ENCODE assay signal across 20 mouse cellular contexts in genomic region chr6:112848629-112849180, GRCm38 (mm10).
DNase-seq lines count a peak whose midpoint lies in the region; ATAC-seq lines count a peak whose summit lies in the region.
"Had no signal": no experiment of that assay in that cellular context is flagged by ENCODE, and none has a peak within 500 bp of the region (broad histone marks: within the 10 kb centered on the region; RNA-seq: fewer than 3 reads in every experiment).

No protein-coding gene starts in this region.

- no peak overlapping the region for H3K9ac ChIP-seq in embryonic facial prominence, embryonic 13.5 days
- no peak overlapping the region for H3K9ac ChIP-seq in midbrain, embryonic 12.5 days (replicated peaks)
- no peak overlapping the region for H3K9ac ChIP-seq in midbrain, embryonic 16.5 days (ENCODE audit: low read depth, low read length)
- no peak overlapping the region for H3K9ac ChIP-seq in intestine, embryonic 16.5 days (ENCODE audit: low read depth, low read length)
- H3K9ac ChIP-seq: heart, embryonic 13.5 days; hindbrain, embryonic 12.5 days; liver, embryonic 13.5 days had no signal

- no peak overlapping the region for H3K27ac ChIP-seq in embryonic facial prominence, embryonic 13.5 days
- no peak overlapping the region for H3K27ac ChIP-seq in embryonic facial prominence, embryonic 10.5 days (replicated peaks)
- 0 out of 2 replicates have a peak overlapping the region, but pooled peaks have one; percentile 3 for H3K27ac ChIP-seq in midbrain, embryonic 12.5 days (replicated peaks)
- H3K27ac ChIP-seq in midbrain, embryonic 16.5 days (ENCODE audit: low read length), result no peak overlapping the region
- no peak overlapping the region for H3K27ac ChIP-seq in intestine, embryonic 16.5 days (ENCODE audit: low read length)
- H3K27ac ChIP-seq: heart, adult 2 months; heart, embryonic 13.5 days; liver, embryonic 13.5 days had no signal

- H3K27me3 ChIP-seq in embryonic facial prominence, embryonic 13.5 days, result no peaks in the 10 kb centered on the region
- H3K27me3 ChIP-seq in embryonic facial prominence, embryonic 10.5 days (replicated peaks; ENCODE audit: low read depth, poor library complexity, severe bottlenecking), result no peaks in the 10 kb centered on the region
- H3K27me3 ChIP-seq in midbrain, embryonic 12.5 days, result no peaks in the 10 kb centered on the region
- H3K27me3 ChIP-seq in midbrain, embryonic 16.5 days (ENCODE audit: control insufficient read depth, insufficient read depth, low read depth, low read length), result no peaks in the 10 kb centered on the region
- no peaks in the 10 kb centered on the region for H3K27me3 ChIP-seq in intestine, embryonic 16.5 days (replicated peaks; ENCODE audit: control insufficient read depth, insufficient read depth, low read length)
- H3K27me3 ChIP-seq: heart, embryonic 13.5 days; hindbrain, embryonic 12.5 days; liver, embryonic 13.5 days had no signal

- H3K4me3 ChIP-seq in embryonic facial prominence, embryonic 13.5 days, result no peak overlapping the region
- H3K4me3 ChIP-seq in embryonic facial prominence, embryonic 10.5 days, result no peak overlapping the region
- no peak overlapping the region for H3K4me3 ChIP-seq in midbrain, embryonic 12.5 days
- no peak overlapping the region for H3K4me3 ChIP-seq in midbrain, embryonic 16.5 days (ENCODE audit: low read depth, low read length)
- H3K4me3 ChIP-seq in intestine, embryonic 16.5 days (ENCODE audit: low read length), result no peak overlapping the region
- H3K4me3 ChIP-seq: heart, adult 2 months; heart, embryonic 13.5 days; hindbrain, embryonic 12.5 days; liver, embryonic 13.5 days had no signal

- peak; percentile 34; the same call in 1 of the 2 replicates for ATAC-seq in embryonic facial prominence, embryonic 13.5 days (ENCODE audit: insufficient number of reproducible peaks, insufficient read depth, low FRiP score, low TSS enrichment, low read depth)
- no peak for ATAC-seq in midbrain, embryonic 12.5 days (ENCODE audit: low FRiP score, low read depth)
- ATAC-seq in midbrain, embryonic 16.5 days, result no peak
- ATAC-seq in megakaryocyte-erythroid progenitor cell, adult 5-6 weeks (replicated peaks; ENCODE audit: low FRiP score, low TSS enrichment, poor library complexity, severe bottlenecking), result no peak
- no peak for ATAC-seq in intestine, embryonic 16.5 days

- peaks cover 15% of the 10 kb centered on the region for H3K4me1 ChIP-seq in embryonic facial prominence, embryonic 13.5 days
- peaks cover 16% of the 10 kb centered on the region for H3K4me1 ChIP-seq in embryonic facial prominence, embryonic 10.5 days
- H3K4me1 ChIP-seq in midbrain, embryonic 12.5 days, result peaks cover 30% of the 10 kb centered on the region
- peaks cover 29% of the 10 kb centered on the region for H3K4me1 ChIP-seq in midbrain, embryonic 16.5 days (ENCODE audit: control insufficient read depth, insufficient read depth, low read length)
- no peaks in the 10 kb centered on the region for H3K4me1 ChIP-seq in intestine, embryonic 16.5 days (ENCODE audit: control insufficient read depth, insufficient read depth, low read length)
- H3K4me1 ChIP-seq: heart, embryonic 13.5 days; liver, embryonic 13.5 days had no signal

- DNase-seq in embryonic facial prominence, embryonic 10.5 days (ENCODE audit: low spot score), result no peak
- DNase-seq in cerebellum, postnatal 14 days, result peak; percentile 63 to 66
- DNase-seq in layer of hippocampus, adult 8-10 months (ENCODE audit: low spot score in 2 of 2), result no peak
- DNase-seq: adrenal gland, postnatal 10 days; embryo, embryonic 11 days; gastrocnemius, postnatal 36 days; heart, adult 2 months; heart, postnatal 14 days; kidney, adult 2 months; kidney, postnatal 14 days; liver, embryonic 13.5 days; lung, adult 2 months; thymus, adult 2 months had no signal

- 92% methylated on average over 8 of the region's 8 CpGs for WGBS in embryonic facial prominence, embryonic 13.5 days
- WGBS in embryonic facial prominence, embryonic 10.5 days, result 94% methylated on average over 8 of the region's 8 CpGs
- whole genome bisulfite sequencing in midbrain, embryonic 12.5 days, result 96% methylated on average over 8 of the region's 8 CpGs
- 97% methylated on average over 8 of the region's 8 CpGs for WGBS in midbrain, embryonic 16.5 days
- WGBS in intestine, embryonic 16.5 days, result 90% methylated on average over 8 of the region's 8 CpGs

- H3K36me3 ChIP-seq in embryonic facial prominence, embryonic 13.5 days, result no peaks in the 10 kb centered on the region
- no peaks in the 10 kb centered on the region for H3K36me3 ChIP-seq in embryonic facial prominence, embryonic 10.5 days (replicated peaks)
- H3K36me3 ChIP-seq in midbrain, embryonic 12.5 days, result peaks cover 19% of the 10 kb centered on the region
- H3K36me3 ChIP-seq in midbrain, embryonic 16.5 days (ENCODE audit: control insufficient read depth, insufficient read depth, low read length), result no peaks in the 10 kb centered on the region
- no peaks in the 10 kb centered on the region for H3K36me3 ChIP-seq in intestine, embryonic 16.5 days (ENCODE audit: control insufficient read depth, insufficient read depth, low read length)
- H3K36me3 ChIP-seq: heart, embryonic 13.5 days; hindbrain, embryonic 12.5 days; liver, embryonic 13.5 days had no signal

- H3K9me3 ChIP-seq in embryonic facial prominence, embryonic 13.5 days, result no peaks in the 10 kb centered on the region
- no peaks in the 10 kb centered on the region for H3K9me3 ChIP-seq in embryonic facial prominence, embryonic 10.5 days
- H3K9me3 ChIP-seq in midbrain, embryonic 12.5 days, result no peaks in the 10 kb centered on the region
- no peaks in the 10 kb centered on the region for H3K9me3 ChIP-seq in midbrain, embryonic 16.5 days (replicated peaks; ENCODE audit: control insufficient read depth, low read length, poor library complexity, severe bottlenecking)
- H3K9me3 ChIP-seq in intestine, embryonic 16.5 days (ENCODE audit: control insufficient read depth, low read length), result no peaks in the 10 kb centered on the region
- H3K9me3 ChIP-seq: heart, embryonic 13.5 days; hindbrain, embryonic 12.5 days; liver, embryonic 13.5 days had no signal

- H3K4me2 ChIP-seq in embryonic facial prominence, embryonic 13.5 days, result no peak overlapping the region
- no peak overlapping the region for H3K4me2 ChIP-seq in midbrain, embryonic 12.5 days (replicated peaks)
- H3K4me2 ChIP-seq in midbrain, embryonic 16.5 days (ENCODE audit: low read length), result no peak overlapping the region
- H3K4me2 ChIP-seq in intestine, embryonic 16.5 days (ENCODE audit: low read depth, low read length), result no peak overlapping the region
- H3K4me2 ChIP-seq: heart, embryonic 13.5 days; hindbrain, embryonic 12.5 days; liver, embryonic 13.5 days had no signal

Comparison
In these comparisons a context has a peak if more than half of its experiments do, and no peak if none do; other contexts are left out.
1. DNase-seq: peak in cerebellum, postnatal 14 days (2 of 2); none in embryonic facial prominence, embryonic 10.5 days (single experiment) and layer of hippocampus, adult 8-10 months (0 of 2).